Mouse (Mus musculus): ENCODE data around the gene Cct8l1.

DNA sequence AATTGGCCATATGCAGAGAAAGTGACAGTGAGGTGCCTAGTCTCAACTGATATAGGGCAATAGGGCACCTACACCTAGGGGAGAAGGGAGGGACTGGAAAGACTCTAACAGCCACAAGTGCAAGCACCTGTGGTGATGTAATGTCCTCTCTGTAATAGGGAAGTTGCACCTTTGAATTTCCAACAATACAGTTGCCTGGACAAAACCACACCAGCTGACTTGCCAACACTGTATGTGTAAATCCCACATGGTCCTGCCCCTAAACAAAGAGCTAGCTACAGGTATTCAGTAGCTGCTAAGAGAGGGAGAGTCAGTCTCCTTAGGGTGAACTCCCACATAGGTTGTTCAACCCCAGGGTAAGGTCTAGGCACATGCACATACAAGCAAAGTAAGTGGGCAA, 24.5 kb downstream of the Cct8l1 start:
- TF ChIP-seq GATA1 (IDR thresholded peaks at IDR 0.05; ENCODE audit: borderline replicate concordance, low read length) (no peak), FLI1 (IDR thresholded peaks at IDR 0.05; ENCODE audit: low read length) (no peak)

Measured in megakaryocyte, embryonic 14.5 days (primary cell).